Mouse (Mus musculus) cerebellum, adult 8-10 months (tissue): ENCODE data around the gene Haus2.

Source experiments
- DNase-seq: peaks from one replicate; pipeline ENCODE4 v3.0.0; 2022

Gene Haus2

GRCm38 (mm10) chr2:120619538-120619937 is 10.4 kb downstream of the Haus2 start:
- no peak for DNase-seq

GRCm38 (mm10) chr2:120622920-120623319 is 13.7 kb downstream of the Haus2 start:
- no peak for DNase-seq

- DNase-seq, result no peak
Observed at GRCm38 (mm10) chr2:120628076-120628865, 19.1 kb downstream of the Haus2 start.

DNA sequence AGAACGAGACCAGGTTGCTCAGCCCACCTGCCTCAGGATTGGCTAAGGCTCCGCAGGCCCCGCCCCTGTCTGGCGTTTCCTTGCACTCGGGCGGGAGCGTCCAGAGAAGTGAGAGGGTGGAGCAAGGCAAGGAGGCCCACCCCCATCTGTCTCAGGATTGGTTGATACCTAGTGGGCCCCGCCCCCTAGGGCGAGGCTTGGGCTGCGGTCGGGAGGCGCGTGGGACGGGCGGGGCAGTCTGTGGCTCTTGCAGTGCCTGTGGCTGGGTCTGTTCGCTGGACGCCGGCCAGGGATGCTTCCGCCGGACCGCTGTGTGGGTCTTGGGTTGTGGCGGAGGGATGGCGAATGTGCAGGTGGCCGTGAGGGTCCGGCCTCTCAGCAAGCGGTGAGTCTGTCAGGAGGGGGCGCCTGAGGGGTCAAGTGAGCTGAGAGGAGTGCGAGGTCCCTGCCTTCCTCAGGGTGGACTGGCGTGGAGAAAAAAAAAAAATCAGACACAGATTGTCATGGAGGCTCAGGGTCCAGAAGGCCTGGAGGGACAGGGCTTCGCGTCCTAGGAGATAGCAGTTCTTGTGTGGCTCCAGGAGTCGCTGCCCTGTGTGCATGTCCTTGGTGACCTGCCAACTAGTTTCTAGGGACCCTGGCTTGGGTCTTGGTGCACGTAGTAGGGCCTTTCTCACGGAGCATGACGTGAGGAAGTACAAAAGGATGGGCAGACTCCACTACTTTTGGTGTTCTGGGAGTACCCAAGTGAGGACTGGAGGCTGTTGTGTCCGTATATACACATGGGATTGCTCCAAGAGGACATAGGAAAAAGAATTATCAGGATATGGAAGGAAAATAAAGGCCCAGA is 19.9 kb downstream of the Haus2 start, which contains the start of gene Stard9:
Stard9 (plus strand) TSS at position 236 of the 850 bp plus-strand sequence.
- DNase-seq, result peak; percentile 97

DNA sequence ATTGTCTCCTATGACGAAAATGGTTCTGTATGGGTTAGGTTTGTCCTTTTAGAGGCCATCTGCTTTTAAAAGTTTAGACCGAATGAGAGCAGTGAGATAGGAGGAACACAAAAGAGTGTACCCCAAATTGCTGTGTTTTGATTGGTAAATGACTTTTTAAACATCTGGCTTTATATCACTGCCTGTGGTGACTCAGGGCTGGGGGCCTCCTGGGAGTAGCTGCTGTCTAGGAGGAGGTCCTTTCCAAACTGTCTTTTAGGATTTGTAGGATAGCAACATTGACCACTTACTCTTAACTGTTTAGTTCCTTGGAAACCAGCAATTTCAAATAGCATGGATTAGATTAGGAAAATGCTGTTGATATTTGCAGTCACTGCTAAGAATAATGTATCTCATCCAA is 21.1 kb downstream of the Haus2 start:
- DNase-seq, result no peak

DNA sequence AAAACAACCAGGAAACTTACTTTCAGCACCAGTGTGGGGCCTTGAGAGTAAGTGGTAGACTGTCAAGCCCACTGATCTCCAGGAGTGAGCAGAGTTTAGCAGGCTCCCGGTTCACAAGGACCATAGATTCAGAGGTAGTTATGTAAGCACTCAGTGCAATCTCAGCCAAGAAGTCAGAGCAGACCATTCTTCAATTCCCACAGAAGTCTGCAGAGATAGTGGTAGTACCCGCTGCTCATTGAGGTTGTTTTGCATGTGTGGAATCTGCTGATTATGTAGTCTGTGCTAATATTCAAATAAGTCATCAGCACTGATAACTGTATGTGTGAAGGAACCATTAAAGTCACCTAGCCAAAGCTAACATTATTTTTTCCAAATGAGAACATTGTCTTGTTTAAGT is 21.5 kb downstream of the Haus2 start:
- no peak for DNase-seq

GRCm38 (mm10) chr2:120631521-120631920 is 22.3 kb downstream of the Haus2 start:
- DNase-seq, result no peak

- DNase-seq, result no peak
Observed at GRCm38 (mm10) chr2:120631957-120632356, 22.8 kb downstream of the Haus2 start.

DNA sequence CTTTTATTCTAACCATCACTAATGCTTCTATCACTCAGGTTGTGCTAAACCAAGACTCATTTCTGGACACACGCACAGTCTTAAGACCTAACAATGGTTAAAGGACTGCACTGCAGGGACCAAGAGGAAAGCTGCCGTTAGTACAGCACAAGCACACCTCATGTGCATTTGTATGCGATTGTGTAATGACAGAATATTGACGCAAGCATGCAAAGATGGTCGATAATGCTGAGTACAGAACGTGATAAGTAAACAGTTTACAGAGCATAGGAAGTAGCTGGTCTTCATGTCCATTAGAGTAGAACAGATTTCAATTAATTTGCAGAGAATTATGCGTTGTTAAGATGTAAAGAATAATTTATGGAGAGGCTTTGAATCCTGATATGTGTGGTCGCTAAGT is 31.7 kb downstream of the Haus2 start:
- no peak for DNase-seq

- no peak for DNase-seq
Observed at GRCm38 (mm10) chr2:120643836-120644235, 34.7 kb downstream of the Haus2 start.

DNA sequence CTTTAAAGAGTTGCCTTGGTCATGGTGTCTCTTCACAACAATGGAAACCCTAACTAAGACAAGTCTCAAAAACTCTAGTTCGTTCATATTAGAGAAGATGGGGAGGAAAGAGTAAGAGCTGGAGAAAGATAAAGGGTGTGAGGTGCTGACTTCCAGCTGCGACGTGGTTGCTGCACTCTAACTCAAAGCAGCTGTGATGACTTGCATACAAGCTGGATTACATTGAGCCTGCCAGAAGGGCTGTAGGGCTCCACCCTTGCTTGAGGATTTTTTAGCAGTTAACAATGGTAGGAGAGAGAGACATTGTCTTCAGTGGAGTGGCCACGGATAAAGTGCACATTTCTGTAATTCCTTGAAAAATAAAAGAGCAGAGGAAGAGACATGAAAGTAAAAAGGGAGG is 37.6 kb downstream of the Haus2 start:
- no peak for DNase-seq

- no peak for DNase-seq
Observed at GRCm38 (mm10) chr2:120652256-120652924, 43.2 kb downstream of the Haus2 start.

DNA sequence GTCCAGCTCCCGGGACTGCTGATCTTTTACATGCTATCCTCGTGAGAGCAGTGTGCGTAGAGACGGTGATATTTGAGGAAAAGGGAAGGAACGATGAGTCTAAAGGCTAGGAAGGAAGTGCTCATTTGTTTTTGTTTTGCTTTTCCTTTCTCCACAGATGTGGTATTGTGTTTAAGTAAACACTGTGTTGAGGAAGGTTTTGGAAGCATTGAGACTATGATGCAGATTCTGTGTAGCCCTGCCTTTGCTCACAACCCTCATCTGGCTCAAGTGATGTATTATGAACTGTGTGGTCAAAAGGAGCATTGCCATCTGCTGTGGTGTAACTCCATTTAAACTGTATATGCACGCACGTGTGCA is 43.7 kb downstream of the Haus2 start:
- DNase-seq, result no peak

GRCm38 (mm10) chr2:120654693-120655092 is 45.5 kb downstream of the Haus2 start:
- DNase-seq, result no peak

DNA sequence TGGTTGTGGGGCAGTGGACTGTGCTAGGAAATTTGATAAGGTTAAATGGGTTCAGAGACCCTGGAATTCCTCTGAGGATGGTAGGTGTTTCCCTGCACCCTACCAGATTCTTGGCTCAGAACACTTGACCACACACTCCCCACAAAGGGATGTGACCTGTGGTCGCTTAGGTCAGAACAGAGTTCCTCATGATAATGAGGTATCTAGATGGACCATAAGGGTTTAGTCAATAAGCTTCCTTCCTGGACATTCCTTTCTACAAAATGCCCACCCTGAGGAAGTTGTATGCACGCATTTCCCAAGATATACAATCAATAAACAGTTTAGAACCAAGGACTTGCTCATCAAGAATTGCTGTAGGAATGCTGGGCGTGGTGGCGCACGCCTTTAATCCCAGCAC is 46.7 kb downstream of the Haus2 start:
- DNase-seq, result no peak

DNA sequence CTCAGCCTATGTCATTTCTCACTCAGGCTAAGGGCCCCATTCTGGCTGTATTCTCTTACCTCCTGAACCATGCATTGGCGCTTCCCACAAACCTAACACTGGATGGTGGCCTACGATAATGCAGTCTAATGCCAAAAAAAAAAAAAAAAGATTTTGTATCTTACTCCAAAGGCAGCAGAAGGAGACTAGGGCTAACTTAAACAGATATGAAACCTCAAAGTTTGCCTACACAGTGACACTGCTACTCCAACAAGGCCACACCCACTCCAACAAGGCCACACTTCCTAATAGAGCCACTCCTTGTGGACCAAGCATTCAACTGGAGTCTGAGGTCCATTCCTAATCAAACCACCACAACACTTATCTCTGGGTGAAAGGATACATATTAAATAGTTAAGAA is 47.5 kb downstream of the Haus2 start:
- DNase-seq, result no peak

DNA sequence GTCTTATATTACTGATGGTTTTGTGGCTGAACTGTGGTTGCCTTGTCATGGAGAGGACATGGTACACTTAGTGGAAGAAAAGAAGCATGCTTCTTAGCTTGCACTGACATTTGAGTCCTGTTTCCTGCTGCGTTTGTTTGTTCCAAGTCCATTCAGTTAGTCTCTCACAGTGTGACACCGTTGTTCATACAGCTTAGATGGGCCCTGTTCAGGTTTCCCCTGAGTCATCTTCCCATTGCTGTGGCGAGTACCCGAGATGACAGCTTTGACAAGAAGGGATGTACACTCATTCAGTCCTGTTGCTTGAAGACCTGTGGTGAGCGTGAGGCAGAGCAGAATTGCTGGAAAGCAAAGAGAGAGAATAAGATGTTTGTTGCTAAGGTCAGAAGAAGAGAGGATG is 49.3 kb downstream of the Haus2 start:
- no peak for DNase-seq

GRCm38 (mm10) chr2:120659318-120659717 is 50.1 kb downstream of the Haus2 start:
- no peak for DNase-seq

DNA sequence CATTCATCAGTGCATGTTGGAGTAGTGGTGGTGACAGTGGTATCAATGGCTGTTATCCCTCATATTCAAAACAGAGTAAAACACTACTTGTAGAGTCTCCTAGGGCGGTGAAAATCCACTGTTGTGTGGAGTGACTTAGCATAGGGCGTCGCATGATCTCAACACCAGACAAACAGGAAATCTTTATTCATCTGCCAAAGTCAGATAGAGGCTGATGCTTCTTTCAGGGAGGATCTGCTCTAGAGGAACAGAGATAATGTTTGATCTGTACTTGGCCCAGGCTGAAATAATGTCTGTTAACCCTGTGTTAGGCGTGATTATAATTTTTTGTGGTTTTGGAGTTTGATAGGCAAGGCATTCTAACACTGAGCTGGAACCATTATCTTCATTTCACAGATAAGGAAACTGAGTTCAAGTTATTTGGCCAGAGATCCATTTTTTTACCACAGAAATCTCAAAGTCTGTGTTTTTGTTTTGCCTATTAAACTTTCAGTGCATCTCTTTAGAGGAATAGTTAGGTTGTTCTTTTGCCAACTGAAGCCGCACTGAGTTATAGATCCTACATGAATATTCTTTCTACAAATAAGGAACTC is 51.4 kb downstream of the Haus2 start:
- no peak for DNase-seq

DNA sequence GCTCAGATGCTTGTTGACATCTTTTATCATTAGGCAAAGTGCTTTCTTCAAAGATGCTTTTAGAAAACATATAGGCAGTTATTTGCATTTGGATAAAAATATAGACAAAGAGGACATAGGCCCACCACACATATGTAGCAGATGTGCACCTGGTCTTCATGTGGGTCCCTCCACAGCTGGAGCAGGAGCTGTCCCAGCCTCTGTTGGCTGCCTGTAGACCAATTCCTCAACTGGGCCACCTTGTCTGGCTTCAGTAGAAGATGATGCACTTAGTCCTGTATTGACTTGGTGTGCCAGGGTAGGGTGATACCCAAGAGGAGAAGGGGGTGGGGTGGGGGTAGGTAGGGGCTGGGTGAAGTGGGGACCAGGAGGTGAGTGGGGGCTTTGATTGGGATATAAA is 53.6 kb downstream of the Haus2 start:
- DNase-seq, result no peak

GRCm38 (mm10) chr2:120663491-120664154 is 54.4 kb downstream of the Haus2 start:
- DNase-seq, result no peak

- no peak for DNase-seq
Observed at GRCm38 (mm10) chr2:120667446-120667845, 58.3 kb downstream of the Haus2 start.

- no peak for DNase-seq
Observed at GRCm38 (mm10) chr2:120670253-120670652, 61.1 kb downstream of the Haus2 start.
